Mouse (Mus musculus) inflammation-experienced regulatory T-cells, adult 16 weeks (primary cell): ENCODE measurements around the gene Cdk15. TPM values are rescaled to one million over a fixed set of nuclear protein-coding genes. Genes with fewer than 3 reads are reported as not detected.

Source experiments
- polyA plus RNA-seq: library from polyadenylated mRNA; unstranded; fragments of 100-300 nt; shearing (Covaris generic); gene quantifications from one replicate; pipeline ENCODE4 v1.2.1, GENCODE M21; 2017

Gene Cdk15
- not detected for polyA plus RNA-seq

GRCm38 (mm10) chr1:59256751-59257231 is at the start of gene Cdk15:
Gene Cdk15 (plus strand): TSS chr1:59256906.

GRCm38 (mm10) chr1:59236856-59237441 is 19.8 kb upstream of the Cdk15 start, which contains the start of gene Als2:
Gene Als2 (minus strand): TSS chr1:59237231.

Other genes starting within 250 kb of the Cdk15 start
- not detected for gene C2cd6, start 162.0 kb upstream of the Cdk15 start, polyA plus RNA-seq
- gene Tmem237, start 136.5 kb upstream of the Cdk15 start, polyA plus RNA-seq = 13.2 TPM
- not detected for gene Mpp4, start 93.5 kb upstream of the Cdk15 start, polyA plus RNA-seq
- gene Als2, start 19.7 kb upstream of the Cdk15 start, polyA plus RNA-seq = 14.6 TPM
- not detected for gene Fzd7, start 225.5 kb downstream of the Cdk15 start, polyA plus RNA-seq